Comparison of ENCODE assay signal across 23 mouse cellular contexts in the genomic region with DNA sequence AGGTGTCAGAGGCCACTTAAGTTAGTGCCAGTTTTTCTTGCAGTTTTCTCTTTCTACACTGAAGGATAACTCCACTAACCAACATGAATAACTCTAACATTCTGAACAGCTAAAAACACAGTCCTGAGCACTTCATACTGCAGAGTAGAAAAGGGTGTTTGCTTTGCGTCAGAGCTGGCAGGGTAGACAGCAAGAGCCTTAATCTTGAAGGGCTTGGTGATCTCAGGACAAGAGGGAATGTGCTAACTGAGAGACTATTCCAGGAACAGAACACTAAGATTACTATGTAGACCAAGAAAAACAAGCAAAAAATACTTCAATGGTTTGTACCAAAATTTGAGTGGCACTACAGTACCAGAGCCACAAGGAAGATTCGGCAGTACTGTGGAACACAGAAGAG. TPM values are rescaled to one million over a fixed set of nuclear protein-coding genes. Genes with fewer than 3 reads are reported as not detected.
DNase-seq lines count a peak whose midpoint lies in the region; ATAC-seq and TF ChIP-seq lines count a peak whose summit lies in the region.
"Had no signal": no experiment of that assay in that cellular context is flagged by ENCODE, and none has a peak within 500 bp of the region (broad histone marks: within the 10 kb centered on the region; RNA-seq: fewer than 3 reads in every experiment).

No protein-coding gene starts in this region.

- WGBS in lung, adult 2 months, result 59% methylated on average over 2 of the region's 2 CpGs
- 93% methylated on average over 2 of the region's 2 CpGs for WGBS in hindbrain, embryonic 11.5 days

- TF ChIP-seq POLR2A in lung, adult 2 months (IDR thresholded peaks at IDR 0.05; ENCODE audit: borderline replicate concordance, extremely low read depth, low read depth, low read length), result no peak

- H3K27ac ChIP-seq in hindbrain, embryonic 11.5 days (ENCODE audit: low read depth, low read length), result no peak overlapping the region
- H3K27ac ChIP-seq: forebrain, embryonic 10.5 days; forebrain, embryonic 13.5 days; hindbrain, embryonic 10.5 days; hindbrain, embryonic 14.5 days; hindbrain, postnatal 0 days had no signal

- H3K4me3 ChIP-seq in lung, adult 2 months (replicated peaks; ENCODE audit: extremely low read depth, low read depth, low read length), result no peak overlapping the region
- no peak overlapping the region for H3K4me3 ChIP-seq in hindbrain, embryonic 11.5 days (ENCODE audit: low read depth, low read length)
- H3K4me3 ChIP-seq: forebrain, embryonic 10.5 days; forebrain, embryonic 13.5 days; hindbrain, embryonic 10.5 days had no signal

- H3K9me3 ChIP-seq in hindbrain, embryonic 11.5 days (ENCODE audit: control insufficient read depth, low read length), result no peaks in the 10 kb centered on the region
- H3K9me3 ChIP-seq: forebrain, embryonic 10.5 days; forebrain, embryonic 13.5 days; hindbrain, embryonic 10.5 days had no signal

- no peak for TF ChIP-seq CTCF in lung, adult 2 months (IDR thresholded peaks at IDR 0.05; ENCODE audit: insufficient read depth, low read length)

- ATAC-seq in frontal cortex, adult (ENCODE audit: low TSS enrichment), result peak; percentile 35; the same call in 1 of the 2 replicates
- ATAC-seq in hindbrain, embryonic 11.5 days (ENCODE audit: low FRiP score), result no peak
- ATAC-seq: activated CD4-positive, CD25-positive, alpha-beta regulatory T cell, adult 4 months; forebrain, embryonic 13.5 days; forebrain, embryonic 16.5 days; hindbrain, postnatal 0 days had no signal

- H3K36me3 ChIP-seq in hindbrain, embryonic 11.5 days (ENCODE audit: control insufficient read depth, insufficient read depth, low read length), result no peaks in the 10 kb centered on the region
- H3K36me3 ChIP-seq: hindbrain, embryonic 10.5 days had no signal

- DNase-seq in frontal cortex, adult 2 months (ENCODE audit: extremely low spot score in 1 of 2, low spot score in 1 of 2), result no peak
- DNase-seq in lung, adult 18-20 months, result peak; percentile 58 to 72
- no peak for DNase-seq in lung, adult 2 months
- peak; percentile 70 for DNase-seq in lung, postnatal 25 days (ENCODE audit: low spot score)
- DNase-seq in cerebellum, adult 18-20 months, result no peak
- no peak for DNase-seq in hindbrain, embryonic 11.5 days (ENCODE audit: low spot score)
- DNase-seq in ovary, postnatal 14 days (ENCODE audit: low spot score), result no peak
- DNase-seq: adrenal gland, adult 8-10 months; adrenal gland, postnatal 25 days; cerebellum, adult 11-12 months; cerebellum, adult 9-10 months; cerebellum, postnatal 14 days; gastrocnemius, postnatal 36 days; heart, postnatal 36 days had no signal

- no peak overlapping the region for H3K4me2 ChIP-seq in hindbrain, embryonic 11.5 days (replicated peaks; ENCODE audit: low read depth, low read length)
- H3K4me2 ChIP-seq: forebrain, embryonic 13.5 days; heart, embryonic 11.5 days; hindbrain, embryonic 14.5 days had no signal

- H3K9ac ChIP-seq in hindbrain, embryonic 11.5 days (ENCODE audit: low read depth, low read length), result no peak overlapping the region
- H3K9ac ChIP-seq: forebrain, embryonic 13.5 days; hindbrain, embryonic 14.5 days had no signal

- H3K27me3 ChIP-seq in hindbrain, embryonic 11.5 days (ENCODE audit: control insufficient read depth, insufficient read depth, low read length), result no peaks in the 10 kb centered on the region
- H3K27me3 ChIP-seq: forebrain, embryonic 13.5 days had no signal

- H3K4me1 ChIP-seq in lung, adult 2 months (ENCODE audit: control insufficient read depth, insufficient read depth, low read length), result no peaks in the 10 kb centered on the region
- H3K4me1 ChIP-seq in hindbrain, embryonic 11.5 days (replicated peaks; ENCODE audit: control insufficient read depth, insufficient read depth, low read length), result no peaks in the 10 kb centered on the region
- H3K4me1 ChIP-seq: forebrain, embryonic 10.5 days; forebrain, embryonic 13.5 days; hindbrain, embryonic 10.5 days had no signal

RNA-seq across cellular contexts. Expression of a gene that starts 38.5 kb away (rescaled TPM):
- 19.7 and 22.2 TPM in 2 replicates for polyA plus RNA-seq in frontal cortex, adult 2 months (2012; rRNA removed)
- polyA plus RNA-seq in lung, adult 2 months (2012; rRNA removed), result 2.8 and 5.4 TPM in 2 replicates
- 73.9 and 78.5 TPM in 2 replicates for polyA plus RNA-seq in hindbrain, embryonic 11.5 days (2014; fragmentation: Nextera tagmentation; extraction: Ambion mirVana)

RNA-seq across cellular contexts. Expression of a gene that starts 38.6 kb away (rescaled TPM):
- 543 and 558 TPM in 2 replicates for polyA plus RNA-seq in frontal cortex, adult 2 months (2012; rRNA removed)
- 208 and 261 TPM in 2 replicates for polyA plus RNA-seq in lung, adult 2 months (2012; rRNA removed)
- polyA plus RNA-seq in hindbrain, embryonic 11.5 days (2014; fragmentation: Nextera tagmentation; extraction: Ambion mirVana), result 336 and 374 TPM in 2 replicates

Comparison
In these comparisons a context has a peak if more than half of its experiments do, and no peak if none do; other contexts are left out.
1. DNase-seq: peak in lung, adult 18-20 months (2 of 2) and lung, postnatal 25 days (single experiment); none in frontal cortex, adult 2 months (0 of 2), lung, adult 2 months (single experiment), cerebellum, adult 18-20 months (0 of 2), hindbrain, embryonic 11.5 days (single experiment) and ovary, postnatal 14 days (single experiment).